Mouse (Mus musculus) liver, adult 2 months (tissue): Measurements from ENCODE around the gene Wfikkn1. TPM values are rescaled to one million over a fixed set of nuclear protein-coding genes. Genes with fewer than 3 reads are reported as not detected.

Experiments
- DNase-seq: peaks from one replicate; pipeline ENCODE4 v3.0.0-alpha.2; 2011; ENCODE audit warnings: low read depth, low spot score; ENCODE audit errors: extremely low read depth
- H3K27ac ChIP-seq: fragments of 200-500 bp; replicated peaks from 2 replicates; pipeline ENCODE4 v1.5.1; 2012; ENCODE audit warnings: low read depth, mild to moderate bottlenecking, control low read depth, inconsistent platforms, low read length; ENCODE audit not compliant: insufficient read depth
- H3K27me3 ChIP-seq: fragments of 200-500 bp; 2 replicates; pipeline ENCODE4 v1.6.1; 2012; ENCODE audit warnings: mild to moderate bottlenecking, moderate library complexity, low read length, inconsistent platforms; ENCODE audit not compliant: control insufficient read depth, insufficient read depth
- H3K36me3 ChIP-seq: fragments of 200-500 bp; 2 replicates; pipeline ENCODE4 v1.6.1; 2012; ENCODE audit warnings: low read length, inconsistent platforms; ENCODE audit not compliant: control insufficient read depth, insufficient read depth
- H3K4me1 ChIP-seq: fragments of 200-500 bp; 2 replicates; pipeline ENCODE4 v1.6.1; 2011; ENCODE audit warnings: low read length; ENCODE audit not compliant: control insufficient read depth, insufficient read depth
- H3K4me3 ChIP-seq: fragments of 200-500 bp; 2 replicates; pipeline ENCODE4 v1.5.1; 2011; ENCODE audit warnings: low read depth, mild to moderate bottlenecking, control low read depth, low read length, moderate library complexity; ENCODE audit not compliant: insufficient read depth
- H3K79me2 ChIP-seq: fragments of 200-500 bp; 2 replicates; pipeline ENCODE4 v1.6.1; 2012; ENCODE audit warnings: inconsistent platforms, mild to moderate bottlenecking, low read length, moderate library complexity; ENCODE audit not compliant: control insufficient read depth, insufficient read depth
- H3K9ac ChIP-seq: fragments of 200-500 bp; 2 replicates; pipeline ENCODE4 v1.6.1; 2012; ENCODE audit warnings: low read depth, mild to moderate bottlenecking, control low read depth, inconsistent platforms, low read length
- CTCF ChIP-seq: fragments of 200-500 bp; IDR thresholded peaks from 2 replicates; pipeline ENCODE4 v1.5.1; 2011; ENCODE audit warnings: low read depth, low read length, control low read depth
- POLR2A ChIP-seq: fragments of 200-500 bp; IDR thresholded peaks from 2 replicates; pipeline ENCODE4 v1.6.1; 2011; ENCODE audit warnings: low read length, control low read depth; ENCODE audit not compliant: insufficient read depth; ENCODE audit errors: extremely low read depth
- WGBS: fragments of 180-500 bp; shearing (Covaris S2); methylation state at CpG from one replicate; pipeline ENCODE4 v1.1.7; 2018; 5-methylcytosine and 5-hydroxymethylcytosine counted together
- polyA plus RNA-seq: library from polyadenylated mRNA; depleted of rRNA; stranded (reverse); fragments of >200 nt; gene quantifications from 2 replicates; pipeline ENCODE4 v1.2.3, GENCODE M21; 2012
- total RNA-seq: library from RNA; depleted of rRNA; stranded (reverse); fragments of >200 nt; gene quantifications from 2 replicates; pipeline ENCODE4 v1.2.3, GENCODE M21; 2014

Wfikkn1 gene
- total and polyA plus RNA-seq, 2 experiments: 0.09 to 0.92 TPM

GRCm38 (mm10) chr17:25883268-25883667, 2.6 kb upstream of the Wfikkn1 start:
- Histone ChIP-seq H3K79me2 (0 out of 2 replicates have a peak, but pooled peaks cover 2% of the 10 kb centered on the region), H3K9ac (no peak overlapping the region), H3K4me3 (no peak overlapping the region), H3K4me1 (peaks cover 28% of the 10 kb centered on the region), H3K27me3 (no peaks in the 10 kb centered on the region), H3K27ac (no peak overlapping the region), H3K36me3 (peaks cover 4% of the 10 kb centered on the region; the same call in 1 of the 2 replicates)
- 90% methylated on average over 8 of the region's 8 CpGs for WGBS
- no peak for DNase-seq
- TF ChIP-seq POLR2A (no peak), CTCF (no peak)

DNA sequence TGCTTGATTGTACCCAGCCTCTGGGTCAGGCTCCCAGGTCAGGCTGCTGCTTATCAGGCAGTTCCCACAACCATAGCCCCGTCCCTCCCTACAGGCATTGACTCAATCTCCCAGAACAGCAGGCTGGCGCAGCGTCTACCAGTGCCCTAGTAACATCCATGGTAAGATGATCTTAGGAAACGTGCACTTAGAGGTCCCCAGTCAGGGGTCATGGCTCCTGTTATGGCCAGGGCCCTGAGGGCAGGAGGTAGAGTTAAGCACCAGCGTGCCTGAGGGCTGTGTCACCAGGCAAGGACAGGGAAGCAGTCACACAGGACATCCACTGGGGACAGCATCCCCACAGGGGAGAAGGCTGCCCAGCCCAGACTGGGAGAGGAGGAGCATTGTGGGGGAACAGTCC, 1.6 kb upstream of the Wfikkn1 start:
- no peak overlapping the region for H3K9ac ChIP-seq
- TF ChIP-seq POLR2A (no peak), CTCF (0 out of 2 replicates have a peak, but pooled peaks have one; percentile 22)
- DNase-seq: no peak
- H3K4me3 ChIP-seq: no peak overlapping the region
- peaks cover 26% of the 10 kb centered on the region for H3K4me1 ChIP-seq
- WGBS: 61% methylated on average over 5 of the region's 5 CpGs
- no peaks in the 10 kb centered on the region for H3K27me3 ChIP-seq
- peaks cover 2% of the 10 kb centered on the region; the same call in 1 of the 2 replicates for H3K79me2 ChIP-seq
- H3K36me3 ChIP-seq: peaks cover 4% of the 10 kb centered on the region; the same call in 1 of the 2 replicates
- no peak overlapping the region for H3K27ac ChIP-seq

DNA sequence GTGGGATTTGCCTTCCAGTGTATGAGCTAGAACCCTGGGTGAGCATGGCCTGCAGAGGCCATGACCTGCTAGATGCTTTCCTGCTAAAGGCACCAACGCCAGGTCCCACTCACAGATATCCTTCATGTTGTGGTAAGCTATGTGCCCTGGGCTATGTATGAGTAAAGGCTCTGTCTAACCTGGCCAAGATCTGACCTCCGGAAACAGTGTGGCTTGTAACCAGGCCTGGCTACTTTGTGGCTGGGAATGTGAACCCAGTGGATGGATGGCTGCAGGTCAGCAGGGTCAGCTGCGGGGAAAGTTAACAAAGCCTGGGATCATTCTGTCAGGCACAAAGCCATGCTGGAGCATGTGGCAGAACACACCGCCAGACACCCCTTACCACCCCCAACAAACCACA, 1.0 kb upstream of the Wfikkn1 start:
- peak; percentile 49 for DNase-seq
- Histone ChIP-seq H3K4me1 (peaks cover 26% of the 10 kb centered on the region), H3K27ac (peak overlapping the region; percentile 15; the same call in 1 of the 2 replicates), H3K4me3 (no peak overlapping the region), H3K36me3 (peaks cover 4% of the 10 kb centered on the region; the same call in 1 of the 2 replicates), H3K9ac (no peak overlapping the region), H3K27me3 (no peaks in the 10 kb centered on the region), H3K79me2 (peaks cover 6% of the 10 kb centered on the region; the same call in 1 of the 2 replicates)
- WGBS: 28% methylated on average over 4 of the region's 4 CpGs
- TF ChIP-seq POLR2A: no peak
- TF ChIP-seq CTCF: no peak

DNA sequence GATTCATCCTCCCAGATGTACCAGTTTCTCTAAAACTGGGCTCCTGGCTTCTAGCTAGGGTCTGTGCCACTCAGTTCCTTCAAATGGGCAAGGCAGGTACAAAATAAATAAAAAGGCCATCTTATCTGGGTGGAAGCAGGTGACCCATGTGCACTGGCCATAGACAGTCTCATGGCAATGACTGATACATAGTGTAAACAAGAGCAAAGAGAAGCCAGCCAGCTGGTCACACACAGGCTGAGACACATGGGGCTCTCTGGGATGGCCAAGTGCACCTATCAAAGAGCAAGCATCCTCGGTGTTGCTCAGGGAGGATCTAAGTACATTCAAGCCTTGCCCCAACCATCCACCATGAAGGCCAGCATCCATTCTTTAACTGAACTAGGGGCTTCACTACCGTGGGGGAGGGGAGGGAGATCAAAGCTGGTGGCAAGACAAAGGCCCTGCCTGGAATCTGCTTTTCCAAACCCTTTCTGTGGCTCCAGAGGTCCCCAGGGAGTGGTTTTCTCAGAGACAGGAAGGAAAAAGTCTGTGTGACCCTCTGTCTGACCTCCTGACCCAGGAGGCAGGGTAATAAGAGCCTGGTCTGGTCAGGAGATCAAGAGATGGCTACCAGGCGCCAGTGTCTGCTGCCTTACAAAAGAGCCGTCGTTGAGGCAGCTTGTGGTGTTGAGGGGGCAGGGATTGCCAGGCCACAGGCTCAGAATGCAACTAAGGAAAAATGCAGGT, 419 bp upstream of the Wfikkn1 start:
- no peak for TF ChIP-seq CTCF
- TF ChIP-seq POLR2A: no peak
- H3K79me2 ChIP-seq: peaks cover 6% of the 10 kb centered on the region; the same call in 1 of the 2 replicates
- H3K27me3 ChIP-seq: no peaks in the 10 kb centered on the region
- peak overlapping the region; percentile 15 for H3K27ac ChIP-seq
- peak; percentile 79 for DNase-seq
- H3K4me1 ChIP-seq: peaks cover 22% of the 10 kb centered on the region
- WGBS: 11% methylated on average over 5 of the region's 5 CpGs
- H3K4me3 ChIP-seq: no peak overlapping the region
- no peak overlapping the region for H3K9ac ChIP-seq
- peaks cover 4% of the 10 kb centered on the region; the same call in 1 of the 2 replicates for H3K36me3 ChIP-seq

GRCm38 (mm10) chr17:25879750-25880149, 908 bp downstream of the Wfikkn1 start:
- WGBS: 75% methylated on average over 8 of the region's 8 CpGs
- peaks cover 19% of the 10 kb centered on the region for H3K4me1 ChIP-seq
- no peaks in the 10 kb centered on the region for H3K27me3 ChIP-seq
- peaks cover 4% of the 10 kb centered on the region; the same call in 1 of the 2 replicates for H3K36me3 ChIP-seq
- TF ChIP-seq POLR2A: no peak
- TF ChIP-seq CTCF: no peak
- no peak overlapping the region for H3K4me3 ChIP-seq
- H3K9ac ChIP-seq: no peak overlapping the region
- peaks cover 9% of the 10 kb centered on the region; the same call in 1 of the 2 replicates for H3K79me2 ChIP-seq
- H3K27ac ChIP-seq: no peak overlapping the region
- no peak for DNase-seq

- 66% methylated on average over 4 of the region's 4 CpGs for WGBS
- Histone ChIP-seq H3K4me3 (no peak overlapping the region), H3K27ac (no peak overlapping the region), H3K36me3 (peaks cover 4% of the 10 kb centered on the region; the same call in 1 of the 2 replicates), H3K9ac (no peak overlapping the region), H3K79me2 (peaks cover 9% of the 10 kb centered on the region; the same call in 1 of the 2 replicates), H3K4me1 (peaks cover 20% of the 10 kb centered on the region), H3K27me3 (no peaks in the 10 kb centered on the region)
- DNase-seq: peak; percentile 62
- TF ChIP-seq POLR2A (no peak), CTCF (peak; percentile 73)
Observed at GRCm38 (mm10) chr17:25879261-25879660, 1.4 kb downstream of the Wfikkn1 start.
